Mouse (Mus musculus): Measurements from ENCODE around the gene Aaed1. TPM values are rescaled to one million over a fixed set of nuclear protein-coding genes. Genes with fewer than 3 reads are reported as not detected.

Aaed1 gene
- polyA plus RNA-seq, 1 experiment from 2014 or later, result 21.4 TPM

DNA sequence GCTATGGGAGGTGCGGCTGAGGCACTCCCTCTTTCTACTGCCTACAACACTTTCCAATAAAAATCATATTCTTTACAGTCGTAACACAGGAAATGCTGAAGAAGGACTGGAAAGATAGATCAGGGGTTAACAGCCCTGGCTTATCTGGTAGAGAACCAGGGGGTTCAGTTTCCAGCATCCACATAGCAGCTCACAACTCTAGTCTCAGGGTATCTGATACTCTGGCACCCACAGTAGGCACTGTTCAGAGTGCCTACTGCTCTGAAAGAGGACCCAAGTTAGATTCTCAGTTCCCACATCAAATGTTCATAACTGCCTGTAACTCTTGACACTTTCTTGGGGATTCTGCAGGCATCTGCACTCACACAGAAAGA lies 393 bp upstream of the Aaed1 start:
- Histone ChIP-seq H3K27ac (ENCODE audit: low read depth, low read length) (no peak overlapping the region), H3K9me3 (ENCODE audit: control insufficient read depth, low read length) (no peaks in the 10 kb centered on the region), H3K4me3 (ENCODE audit: low read depth, low read length) (peak overlapping the region; percentile 59), H3K4me1 (ENCODE audit: control insufficient read depth, insufficient read depth, low read length) (no peaks in the 10 kb centered on the region; the same call in 1 of the 2 replicates), H3K9ac (ENCODE audit: low read length) (no peak overlapping the region), H3K27me3 (ENCODE audit: control insufficient read depth, insufficient read depth, low read length) (no peaks in the 10 kb centered on the region), H3K36me3 (ENCODE audit: control insufficient read depth, insufficient read depth, low read length) (no peaks in the 10 kb centered on the region), H3K4me2 (peak overlapping the region; percentile 68)
- DNase-seq (ENCODE audit: low spot score, missing footprints) (no peak), ATAC-seq (ENCODE audit: low FRiP score) (no peak)
- 3% methylated on average over 2 of the region's 2 CpGs for WGBS

- 0 out of 2 replicates have a peak overlapping the region, but pooled peaks have one; percentile 22 for H3K9ac ChIP-seq (ENCODE audit: low read length)
- ATAC-seq (ENCODE audit: low FRiP score) (no peak), DNase-seq (ENCODE audit: low spot score, missing footprints) (no peak)
- peak overlapping the region; percentile 68; the same call in 1 of the 2 replicates for H3K4me2 ChIP-seq
- 93% methylated on average over 1 of the region's 1 CpGs for WGBS
- no peak overlapping the region for H3K4me3 ChIP-seq (ENCODE audit: low read depth, low read length)
- no peaks in the 10 kb centered on the region for H3K36me3 ChIP-seq (ENCODE audit: control insufficient read depth, insufficient read depth, low read length)
- H3K9me3 ChIP-seq (ENCODE audit: control insufficient read depth, low read length), result no peaks in the 10 kb centered on the region
- no peak overlapping the region for H3K27ac ChIP-seq (ENCODE audit: low read depth, low read length)
- no peaks in the 10 kb centered on the region for H3K27me3 ChIP-seq (ENCODE audit: control insufficient read depth, insufficient read depth, low read length)
- H3K4me1 ChIP-seq (ENCODE audit: control insufficient read depth, insufficient read depth, low read length), result no peaks in the 10 kb centered on the region; the same call in 1 of the 2 replicates
Measured at GRCm38 (mm10) chr13:64311266-64311665, 1.2 kb downstream of the Aaed1 start.

DNA sequence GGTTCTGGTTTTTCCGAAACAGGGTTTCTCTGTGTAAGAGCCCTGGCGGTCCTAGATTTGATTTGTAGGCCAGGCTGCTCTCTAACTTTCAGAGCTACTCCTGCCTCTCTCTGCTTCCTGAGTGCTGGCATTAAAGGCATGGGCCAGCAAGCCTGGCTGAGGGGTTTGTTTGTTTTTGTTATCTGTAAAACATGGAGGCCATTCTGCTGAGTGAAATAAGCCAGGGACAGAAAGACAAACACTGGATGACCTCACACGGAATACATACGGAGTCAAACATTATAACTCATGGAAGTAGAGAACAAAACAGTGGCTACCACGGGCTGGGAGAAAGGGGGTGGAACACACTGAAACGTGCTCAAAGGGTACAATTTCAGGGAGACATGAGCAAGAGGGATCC lies 1.9 kb downstream of the Aaed1 start:
- no peaks in the 10 kb centered on the region for H3K27me3 ChIP-seq (ENCODE audit: control insufficient read depth, insufficient read depth, low read length)
- no peak overlapping the region for H3K9ac ChIP-seq (ENCODE audit: low read length)
- ATAC-seq (ENCODE audit: low FRiP score) (no peak), DNase-seq (ENCODE audit: low spot score, missing footprints) (no peak)
- H3K4me1 ChIP-seq (ENCODE audit: control insufficient read depth, insufficient read depth, low read length), result no peaks in the 10 kb centered on the region; the same call in 1 of the 2 replicates
- no peaks in the 10 kb centered on the region for H3K9me3 ChIP-seq (ENCODE audit: control insufficient read depth, low read length)
- no peak overlapping the region for H3K4me2 ChIP-seq
- H3K36me3 ChIP-seq (ENCODE audit: control insufficient read depth, insufficient read depth, low read length), result no peaks in the 10 kb centered on the region
- no peak overlapping the region for H3K27ac ChIP-seq (ENCODE audit: low read depth, low read length)
- WGBS, result 82% methylated on average over 6 of the region's 6 CpGs
- no peak overlapping the region for H3K4me3 ChIP-seq (ENCODE audit: low read depth, low read length)

- no peak overlapping the region for H3K4me2 ChIP-seq
- no peaks in the 10 kb centered on the region; the same call in 1 of the 2 replicates for H3K4me1 ChIP-seq (ENCODE audit: control insufficient read depth, insufficient read depth, low read length)
- no peaks in the 10 kb centered on the region for H3K36me3 ChIP-seq (ENCODE audit: control insufficient read depth, insufficient read depth, low read length)
- H3K27me3 ChIP-seq (ENCODE audit: control insufficient read depth, insufficient read depth, low read length), result no peaks in the 10 kb centered on the region
- WGBS, result 88% methylated on average over 11 of the region's 11 CpGs
- no peaks in the 10 kb centered on the region for H3K9me3 ChIP-seq (ENCODE audit: control insufficient read depth, low read length)
- ATAC-seq (ENCODE audit: low FRiP score), result no peak
- DNase-seq (ENCODE audit: low spot score, missing footprints), result no peak
- no peak overlapping the region for H3K9ac ChIP-seq (ENCODE audit: low read length)
- no peak overlapping the region for H3K27ac ChIP-seq (ENCODE audit: low read depth, low read length)
- H3K4me3 ChIP-seq (ENCODE audit: low read depth, low read length), result no peak overlapping the region
Measured at GRCm38 (mm10) chr13:64309842-64310241, 2.7 kb downstream of the Aaed1 start.

DNA sequence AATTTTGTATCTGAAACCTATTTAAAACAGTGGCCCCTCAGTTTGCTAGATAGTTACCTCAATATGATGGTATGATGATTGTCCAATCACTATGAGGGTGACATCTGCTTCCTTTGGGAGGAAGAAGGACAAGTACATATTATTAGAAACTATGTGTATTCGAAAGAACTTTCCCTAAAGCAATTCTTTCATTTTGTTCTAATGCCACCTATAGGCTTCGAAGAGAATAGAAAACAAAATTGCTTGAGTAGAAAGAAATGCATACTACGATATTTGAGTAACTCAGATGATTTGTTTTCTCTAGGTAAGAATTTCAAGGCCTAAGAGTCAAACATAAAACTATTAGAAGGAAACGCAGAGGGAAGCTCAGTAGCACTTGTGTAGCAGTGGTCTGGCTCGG lies 3.5 kb downstream of the Aaed1 start:
- H3K9ac ChIP-seq (ENCODE audit: low read length), result no peak overlapping the region
- 75% methylated on average over 5 of the region's 5 CpGs for WGBS
- H3K27me3 ChIP-seq (ENCODE audit: control insufficient read depth, insufficient read depth, low read length), result no peaks in the 10 kb centered on the region
- H3K4me2 ChIP-seq, result no peak overlapping the region
- H3K36me3 ChIP-seq (ENCODE audit: control insufficient read depth, insufficient read depth, low read length), result no peaks in the 10 kb centered on the region
- H3K27ac ChIP-seq (ENCODE audit: low read depth, low read length), result no peak overlapping the region
- H3K4me3 ChIP-seq (ENCODE audit: low read depth, low read length), result no peak overlapping the region
- no peaks in the 10 kb centered on the region; the same call in 1 of the 2 replicates for H3K4me1 ChIP-seq (ENCODE audit: control insufficient read depth, insufficient read depth, low read length)
- no peaks in the 10 kb centered on the region for H3K9me3 ChIP-seq (ENCODE audit: control insufficient read depth, low read length)
- no peak for DNase-seq (ENCODE audit: low spot score, missing footprints)
- ATAC-seq (ENCODE audit: low FRiP score), result no peak

DNA sequence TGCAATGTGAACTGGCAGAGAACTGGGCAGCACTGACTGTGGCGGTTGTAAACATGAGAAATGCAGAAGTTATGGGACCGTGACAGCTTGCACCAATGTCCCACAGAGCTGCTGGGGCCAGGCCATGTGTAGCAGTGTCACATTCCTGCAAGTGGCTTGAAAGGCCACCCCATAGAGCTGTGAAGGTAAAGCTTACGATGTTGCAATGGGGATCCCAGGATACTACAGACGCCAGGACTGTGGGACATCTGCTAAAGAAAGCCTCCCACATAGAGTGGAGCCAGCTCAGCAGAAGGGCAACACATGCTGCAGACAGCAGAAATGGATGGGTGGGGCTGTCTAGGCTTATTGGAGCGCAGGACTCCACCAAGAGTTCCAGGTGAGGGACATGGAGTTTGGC lies 5.0 kb downstream of the Aaed1 start:
- no peak overlapping the region for H3K4me3 ChIP-seq (ENCODE audit: low read depth, low read length)
- DNase-seq (ENCODE audit: low spot score, missing footprints), result no peak
- no peaks in the 10 kb centered on the region for H3K27me3 ChIP-seq (ENCODE audit: control insufficient read depth, insufficient read depth, low read length)
- no peaks in the 10 kb centered on the region; the same call in 1 of the 2 replicates for H3K4me1 ChIP-seq (ENCODE audit: control insufficient read depth, insufficient read depth, low read length)
- no peak overlapping the region for H3K9ac ChIP-seq (ENCODE audit: low read length)
- H3K27ac ChIP-seq (ENCODE audit: low read depth, low read length), result no peak overlapping the region
- no peaks in the 10 kb centered on the region for H3K9me3 ChIP-seq (ENCODE audit: control insufficient read depth, low read length)
- no peaks in the 10 kb centered on the region for H3K36me3 ChIP-seq (ENCODE audit: control insufficient read depth, insufficient read depth, low read length)
- ATAC-seq (ENCODE audit: low FRiP score), result no peak
- WGBS, result 83% methylated on average over 5 of the region's 5 CpGs
- H3K4me2 ChIP-seq, result no peak overlapping the region

GRCm38 (mm10) chr13:64306078-64306477 lies 6.4 kb downstream of the Aaed1 start:
- WGBS, result 69% methylated on average over 3 of the region's 3 CpGs
- Histone ChIP-seq H3K9me3 (ENCODE audit: control insufficient read depth, low read length) (no peaks in the 10 kb centered on the region), H3K27me3 (ENCODE audit: control insufficient read depth, insufficient read depth, low read length) (no peaks in the 10 kb centered on the region), H3K36me3 (ENCODE audit: control insufficient read depth, insufficient read depth, low read length) (no peaks in the 10 kb centered on the region), H3K4me3 (ENCODE audit: low read depth, low read length) (no peak overlapping the region), H3K9ac (ENCODE audit: low read length) (no peak overlapping the region), H3K4me2 (no peak overlapping the region), H3K27ac (ENCODE audit: low read depth, low read length) (no peak overlapping the region), H3K4me1 (ENCODE audit: control insufficient read depth, insufficient read depth, low read length) (no peaks in the 10 kb centered on the region)
- ATAC-seq (ENCODE audit: low FRiP score), result peak; percentile 53; the same call in 1 of the 2 replicates
- DNase-seq (ENCODE audit: low spot score, missing footprints), result peak; percentile 89

- no peak overlapping the region for H3K4me3 ChIP-seq (ENCODE audit: low read depth, low read length)
Measured at GRCm38 (mm10) chr13:64299069-64299468, 13.4 kb downstream of the Aaed1 start.

DNA sequence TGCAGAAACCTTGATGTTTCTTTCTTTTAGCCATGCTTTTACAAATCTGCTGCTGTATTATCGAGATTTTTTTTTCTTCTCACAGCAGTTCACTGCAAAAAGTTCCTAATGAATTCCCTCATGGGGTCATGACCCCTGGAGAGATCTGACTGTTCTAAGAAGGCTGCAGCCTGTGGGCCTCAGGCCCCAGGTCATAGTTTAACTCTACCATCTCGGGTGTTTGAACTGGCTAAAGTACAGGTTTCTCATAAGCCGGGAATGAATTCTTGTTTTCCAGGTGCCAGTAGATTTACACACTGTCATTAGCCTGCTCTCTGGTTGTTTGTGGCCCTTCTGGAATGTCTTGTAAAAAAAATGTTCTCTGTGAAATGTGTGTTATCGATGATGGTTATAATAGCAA lies 25.7 kb downstream of the Aaed1 start:
- Histone ChIP-seq H3K4me2 (no peak overlapping the region), H3K4me1 (ENCODE audit: control insufficient read depth, insufficient read depth, low read length) (peaks cover 2% of the 10 kb centered on the region; the same call in 1 of the 2 replicates), H3K36me3 (ENCODE audit: control insufficient read depth, insufficient read depth, low read length) (no peaks in the 10 kb centered on the region), H3K27ac (ENCODE audit: low read depth, low read length) (no peak overlapping the region), H3K4me3 (ENCODE audit: low read depth, low read length) (no peak overlapping the region), H3K27me3 (ENCODE audit: control insufficient read depth, insufficient read depth, low read length) (no peaks in the 10 kb centered on the region), H3K9ac (ENCODE audit: low read length) (no peak overlapping the region), H3K9me3 (ENCODE audit: control insufficient read depth, low read length) (no peaks in the 10 kb centered on the region; the same call in 1 of the 2 replicates)
- no peak for ATAC-seq (ENCODE audit: low FRiP score)
- DNase-seq (ENCODE audit: low spot score, missing footprints), result no peak
- 47% methylated on average over 4 of the region's 4 CpGs for WGBS

More at GRCm38 (mm10) chr13:64299069-64299468, 13.4 kb downstream of the Aaed1 start:
- Histone ChIP-seq H3K9me3 (ENCODE audit: control insufficient read depth, low read length) (no peaks in the 10 kb centered on the region), H3K9ac (ENCODE audit: low read length) (no peak overlapping the region), H3K4me2 (no peak overlapping the region), H3K36me3 (ENCODE audit: control insufficient read depth, insufficient read depth, low read length) (no peaks in the 10 kb centered on the region), H3K27ac (ENCODE audit: low read depth, low read length) (no peak overlapping the region), H3K4me1 (ENCODE audit: control insufficient read depth, insufficient read depth, low read length) (no peaks in the 10 kb centered on the region), H3K27me3 (ENCODE audit: control insufficient read depth, insufficient read depth, low read length) (no peaks in the 10 kb centered on the region)
- 92% methylated on average over 1 of the region's 1 CpGs for WGBS
- ATAC-seq (ENCODE audit: low FRiP score) (no peak), DNase-seq (ENCODE audit: low spot score, missing footprints) (no peak)

Measured in midbrain, embryonic 11.5 days (tissue).